Mouse (Mus musculus): ENCODE measurements around the gene Apoa5. TPM values are rescaled to one million over a fixed set of nuclear protein-coding genes. Genes with fewer than 3 reads are reported as not detected.

The Apoa5 gene
- polyA plus RNA-seq, 1 experiment from 2014 or later: not detected

GRCm38 (mm10) chr9:46272070-46272469 is 3.6 kb downstream of the Apoa5 start:
- Histone ChIP-seq H3K4me1 (replicated peaks) (peaks cover 16% of the 10 kb centered on the region), H3K4me2 (replicated peaks) (peak overlapping the region; percentile 98; the same call in 1 of the 2 replicates), H3K9ac (replicated peaks) (no peak overlapping the region), H3K27ac (no peak overlapping the region), H3K36me3 (peaks cover 27% of the 10 kb centered on the region), H3K9me3 (no peaks in the 10 kb centered on the region), H3K27me3 (peaks cover 25% of the 10 kb centered on the region), H3K4me3 (replicated peaks) (peak overlapping the region; percentile 84; the same call in 1 of the 2 replicates)
- WGBS: 92% methylated on average over 9 of the region's 9 CpGs
- ATAC-seq: no peak

- peaks cover 35% of the 10 kb centered on the region for H3K36me3 ChIP-seq
- no peaks in the 10 kb centered on the region for H3K9me3 ChIP-seq
- H3K4me3 ChIP-seq (replicated peaks): peak within 1 kb of the TSS; percentile 84
- H3K4me2 ChIP-seq (replicated peaks): peak within 1 kb of the TSS; percentile 98
- H3K27ac ChIP-seq: peak within 1 kb of the TSS; percentile 61
- WGBS: 5% methylated on average over 45 of the region's 45 CpGs
- peaks cover 16% of the 10 kb centered on the region for H3K4me1 ChIP-seq (replicated peaks)
- H3K27me3 ChIP-seq: peaks cover 25% of the 10 kb centered on the region
- H3K9ac ChIP-seq (replicated peaks): peak within 1 kb of the TSS; percentile 84
- peak; percentile 98 for ATAC-seq
Observed at GRCm38 (mm10) chr9:46272677-46273454, 4.4 kb downstream of the Apoa5 start, which contains the start of gene Zpr1. Zpr1 (plus strand) TSS chr9:46273064.

GRCm38 (mm10) chr9:46274494-46274893 is 6.1 kb downstream of the Apoa5 start:
- no peaks in the 10 kb centered on the region for H3K9me3 ChIP-seq
- no peak overlapping the region for H3K27ac ChIP-seq
- H3K4me3 ChIP-seq (replicated peaks): no peak overlapping the region
- H3K9ac ChIP-seq (replicated peaks): no peak overlapping the region
- H3K4me2 ChIP-seq (replicated peaks): peak overlapping the region; percentile 98; the same call in 1 of the 2 replicates
- no peak for ATAC-seq
- peaks cover 49% of the 10 kb centered on the region for H3K36me3 ChIP-seq
- H3K27me3 ChIP-seq: peaks cover 19% of the 10 kb centered on the region
- H3K4me1 ChIP-seq (replicated peaks): peaks cover 16% of the 10 kb centered on the region
- 93% methylated on average over 9 of the region's 9 CpGs for WGBS

- Histone ChIP-seq H3K4me2 (replicated peaks) (peak within 1 kb of the TSS; percentile 74), H3K27ac (peak within 1 kb of the TSS; percentile 75), H3K9me3 (no peaks in the 10 kb centered on the region), H3K36me3 (peaks cover 52% of the 10 kb centered on the region), H3K4me1 (replicated peaks) (peaks cover 21% of the 10 kb centered on the region), H3K27me3 (no peaks in the 10 kb centered on the region), H3K9ac (replicated peaks) (peak within 1 kb of the TSS; percentile 82), H3K4me3 (replicated peaks) (peak within 1 kb of the TSS; percentile 75)
- whole genome bisulfite sequencing: 1% methylated on average over 55 of the region's 55 CpGs
- ATAC-seq: peak; percentile 93
Observed at GRCm38 (mm10) chr9:46282631-46283436, 14.4 kb downstream of the Apoa5 start, which contains the start of gene Bud13. Bud13 (plus strand) TSS chr9:46283008.

DNA sequence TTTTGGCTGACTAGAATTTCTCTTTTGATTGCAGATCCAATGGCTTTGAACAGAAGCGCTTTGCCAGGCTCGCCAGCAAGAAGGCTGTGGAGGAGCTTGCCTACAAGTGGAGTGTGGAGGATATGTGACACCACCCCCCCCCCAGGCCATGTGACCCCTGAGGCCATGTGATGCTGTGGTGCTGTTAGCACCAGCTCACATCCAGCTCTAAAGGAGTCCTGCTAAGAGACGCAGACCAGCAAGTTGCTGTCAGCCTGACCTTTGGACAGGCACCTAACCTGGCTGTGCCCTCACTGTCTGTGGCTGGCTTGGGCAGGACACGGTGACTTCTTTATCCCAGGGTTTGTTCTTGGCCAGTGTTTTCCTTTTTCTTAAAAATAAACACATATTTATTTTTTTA is 29.9 kb downstream of the Apoa5 start:
- Histone ChIP-seq H3K4me2 (replicated peaks) (no peak overlapping the region), H3K36me3 (peaks cover 52% of the 10 kb centered on the region), H3K4me1 (replicated peaks) (no peaks in the 10 kb centered on the region), H3K4me3 (replicated peaks) (no peak overlapping the region), H3K27me3 (no peaks in the 10 kb centered on the region), H3K9me3 (no peaks in the 10 kb centered on the region), H3K27ac (no peak overlapping the region), H3K9ac (replicated peaks) (no peak overlapping the region)
- WGBS: 92% methylated on average over 4 of the region's 4 CpGs
- ATAC-seq: no peak

- H3K27me3 ChIP-seq: no peaks in the 10 kb centered on the region
- ATAC-seq: peak; percentile 58; the same call in 1 of the 2 replicates
- 9% methylated on average over 2 of the region's 2 CpGs for WGBS
- no peaks in the 10 kb centered on the region for H3K4me1 ChIP-seq (replicated peaks)
- H3K4me3 ChIP-seq (replicated peaks): no peak overlapping the region
- no peak overlapping the region for H3K9ac ChIP-seq (replicated peaks)
- no peak overlapping the region for H3K4me2 ChIP-seq (replicated peaks)
- H3K27ac ChIP-seq: no peak overlapping the region
- peaks cover 22% of the 10 kb centered on the region for H3K36me3 ChIP-seq
- H3K9me3 ChIP-seq: no peaks in the 10 kb centered on the region
Observed at GRCm38 (mm10) chr9:46302142-46302541, 33.7 kb downstream of the Apoa5 start.

DNA sequence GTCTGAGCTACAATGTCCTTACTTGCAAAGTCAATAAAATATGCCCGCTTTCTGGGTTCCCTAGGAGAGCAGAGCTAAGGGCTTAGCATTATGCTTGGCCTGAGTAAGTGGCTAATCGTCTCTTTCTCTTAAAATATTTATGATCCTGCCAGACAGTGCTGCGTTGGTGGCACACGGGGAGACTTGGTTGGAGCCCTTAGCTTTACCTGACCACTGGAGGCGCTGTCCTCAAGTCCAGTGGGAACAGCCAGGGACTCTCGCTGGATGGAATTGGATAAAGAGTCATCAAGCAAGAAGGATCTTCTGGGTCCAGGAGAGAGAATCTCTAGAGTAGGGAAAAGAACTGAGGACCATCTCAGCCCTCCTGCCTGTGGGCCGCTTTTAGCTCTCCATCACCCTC is 40.7 kb downstream of the Apoa5 start:
- peaks cover 13% of the 10 kb centered on the region for H3K4me1 ChIP-seq (replicated peaks)
- no peaks in the 10 kb centered on the region for H3K9me3 ChIP-seq
- no peaks in the 10 kb centered on the region for H3K36me3 ChIP-seq
- no peaks in the 10 kb centered on the region; the same call in 1 of the 2 replicates for H3K27me3 ChIP-seq
- no peak for ATAC-seq
- H3K9ac ChIP-seq (replicated peaks): no peak overlapping the region
- WGBS: 12% methylated on average over 7 of the region's 7 CpGs
- H3K27ac ChIP-seq: no peak overlapping the region; the same call in 1 of the 2 replicates
- H3K4me3 ChIP-seq (replicated peaks): no peak overlapping the region
- H3K4me2 ChIP-seq (replicated peaks): no peak overlapping the region; the same call in 1 of the 2 replicates

DNA sequence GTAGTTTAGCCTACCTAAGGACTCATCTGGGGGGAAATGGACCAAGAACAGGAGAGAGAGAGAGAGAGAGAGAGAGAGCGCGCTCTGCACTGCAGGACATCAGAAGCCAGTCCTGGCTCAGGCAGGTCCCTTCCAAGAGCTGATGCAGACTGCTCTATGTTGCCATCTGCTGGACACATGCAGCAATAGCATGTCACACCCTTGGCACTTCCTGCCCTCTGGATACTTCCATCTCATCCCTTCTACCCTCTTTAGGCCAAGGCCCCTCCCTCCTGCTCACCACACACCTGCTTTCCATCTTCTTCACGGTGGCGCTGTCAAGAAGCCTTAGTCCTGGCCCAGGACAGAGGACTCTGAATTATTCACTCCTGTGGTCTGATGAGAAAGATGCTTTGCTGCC is 46.1 kb downstream of the Apoa5 start:
- WGBS: 2% methylated on average over 4 of the region's 4 CpGs
- no peaks in the 10 kb centered on the region for H3K9me3 ChIP-seq
- H3K4me3 ChIP-seq (replicated peaks): no peak overlapping the region
- H3K4me2 ChIP-seq (replicated peaks): no peak overlapping the region
- H3K9ac ChIP-seq (replicated peaks): no peak overlapping the region
- no peak overlapping the region for H3K27ac ChIP-seq
- H3K4me1 ChIP-seq (replicated peaks): peaks cover 29% of the 10 kb centered on the region
- H3K27me3 ChIP-seq: no peaks in the 10 kb centered on the region; the same call in 1 of the 2 replicates
- H3K36me3 ChIP-seq: no peaks in the 10 kb centered on the region
- ATAC-seq: peak; percentile 41; the same call in 1 of the 2 replicates

GRCm38 (mm10) chr9:46314921-46315320 is 46.5 kb downstream of the Apoa5 start:
- Histone ChIP-seq H3K9me3 (peaks cover 3% of the 10 kb centered on the region; the same call in 1 of the 2 replicates), H3K4me3 (replicated peaks) (no peak overlapping the region), H3K9ac (replicated peaks) (no peak overlapping the region), H3K27me3 (no peaks in the 10 kb centered on the region; the same call in 1 of the 2 replicates), H3K27ac (no peak overlapping the region), H3K36me3 (no peaks in the 10 kb centered on the region), H3K4me2 (replicated peaks) (no peak overlapping the region), H3K4me1 (replicated peaks) (peaks cover 29% of the 10 kb centered on the region)
- ATAC-seq: no peak
- WGBS: 48% methylated on average over 2 of the region's 2 CpGs

DNA sequence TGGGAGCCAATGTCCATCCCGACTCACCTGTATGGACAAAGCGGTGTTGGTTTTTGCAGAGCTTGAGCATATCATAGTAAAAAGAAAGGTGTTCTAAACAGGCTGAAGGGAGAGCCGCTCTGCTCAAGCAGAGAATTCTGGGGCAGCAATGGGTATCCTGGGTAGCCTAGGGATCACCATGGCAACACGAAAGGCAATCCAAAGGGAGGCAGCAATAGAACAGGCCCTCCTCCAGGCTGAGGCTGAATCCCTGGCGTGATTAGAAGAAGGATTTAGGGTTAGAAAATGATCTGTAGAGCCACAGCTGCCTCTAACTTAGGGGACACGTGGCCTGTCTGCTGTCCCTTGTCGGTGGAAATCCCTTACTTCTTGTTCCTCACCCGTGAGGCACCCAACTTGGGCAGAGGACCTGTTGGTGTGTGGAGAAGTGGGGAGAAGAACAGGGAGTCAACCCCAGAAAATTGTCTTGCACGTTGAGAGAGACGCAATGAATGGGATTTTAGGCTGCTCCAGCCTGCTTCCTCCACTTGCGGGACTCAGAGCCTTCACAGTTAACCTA is 47.5 kb downstream of the Apoa5 start:
- H3K4me1 ChIP-seq (replicated peaks): peaks cover 29% of the 10 kb centered on the region
- H3K36me3 ChIP-seq: no peaks in the 10 kb centered on the region
- peaks cover 5% of the 10 kb centered on the region for H3K9me3 ChIP-seq
- H3K9ac ChIP-seq (replicated peaks): no peak overlapping the region
- no peak overlapping the region for H3K4me3 ChIP-seq (replicated peaks)
- H3K4me2 ChIP-seq (replicated peaks): no peak overlapping the region; the same call in 1 of the 2 replicates
- H3K27ac ChIP-seq: peak overlapping the region; percentile 69
- no peaks in the 10 kb centered on the region; the same call in 1 of the 2 replicates for H3K27me3 ChIP-seq
- 17% methylated on average over 11 of the region's 11 CpGs for WGBS
- ATAC-seq: peak; percentile 53

DNA sequence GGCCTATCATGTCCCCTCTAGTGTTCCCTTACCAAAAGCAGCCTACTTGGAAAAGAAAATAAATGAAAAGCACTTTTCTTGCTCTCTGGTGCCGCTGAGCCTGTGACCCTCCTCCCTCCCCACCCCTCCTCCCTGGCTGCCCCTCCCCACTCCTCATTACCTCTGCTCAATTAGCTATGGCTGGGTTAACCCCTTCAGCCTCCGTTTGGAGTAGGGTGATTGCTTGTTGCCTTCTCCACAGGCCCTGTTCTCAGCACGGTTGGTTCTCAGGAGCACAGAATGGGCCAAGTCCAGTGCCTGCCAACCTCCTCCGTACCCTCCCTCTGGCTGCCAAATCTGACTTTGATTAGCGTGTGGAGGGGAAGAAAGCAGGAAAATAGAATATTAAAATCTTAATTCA is 48.0 kb downstream of the Apoa5 start:
- H3K4me3 ChIP-seq (replicated peaks): no peak overlapping the region
- H3K4me2 ChIP-seq (replicated peaks): no peak overlapping the region; the same call in 1 of the 2 replicates
- ATAC-seq: peak; percentile 53
- no peak overlapping the region for H3K9ac ChIP-seq (replicated peaks)
- peak overlapping the region; percentile 69 for H3K27ac ChIP-seq
- H3K27me3 ChIP-seq: no peaks in the 10 kb centered on the region; the same call in 1 of the 2 replicates
- 17% methylated on average over 5 of the region's 5 CpGs for WGBS
- H3K4me1 ChIP-seq (replicated peaks): peaks cover 29% of the 10 kb centered on the region
- no peaks in the 10 kb centered on the region for H3K36me3 ChIP-seq
- peaks cover 5% of the 10 kb centered on the region for H3K9me3 ChIP-seq

Measured in midbrain, embryonic 13.5 days (tissue).